Mouse (Mus musculus) lung, postnatal 0 days (tissue): ENCODE measurements around the gene Bag5.

Experiments used
- CTCF ChIP-seq: IDR thresholded peaks from 2 replicates; pipeline ENCODE4 v1.5.1; 2016; ENCODE audit warnings: antibody characterized with exemption, mild to moderate bottlenecking
- EP300 ChIP-seq: IDR thresholded peaks from 2 replicates; pipeline ENCODE4 v1.6.1; 2016; ENCODE audit warnings: antibody characterized with exemption, mild to moderate bottlenecking, control low read depth

- TF ChIP-seq CTCF = peak; percentile 77
- no peak for TF ChIP-seq EP300
Measured at GRCm38 (mm10) chr12:111722654-111723053, 9.6 kb upstream of the Bag5 start.
